Mouse (Mus musculus) midbrain, postnatal 0 days (tissue): Measurements from ENCODE around the gene Prdm12. TPM values are rescaled to one million over a fixed set of nuclear protein-coding genes. Genes with fewer than 3 reads are reported as not detected.

Experiments
- ATAC-seq: fragments of 200-750 bp; cut with Nextera tagmentation; 2 replicates; pipeline ENCODE4 v1.8.0; 2017; ENCODE audit warnings: moderate number of reproducible peaks, mild to moderate bottlenecking, moderate TSS enrichment, moderate library complexity; ENCODE audit not compliant: low FRiP score
- DNase-seq: peaks from one replicate; pipeline ENCODE4 v3.0.0-alpha.2; 2015; ENCODE audit warnings: low spot score
- H3K27ac ChIP-seq: fragments of 300-500 bp; sonication (generic); 2 replicates; pipeline ENCODE4 v1.5.1; 2014; ENCODE audit warnings: low read depth, mild to moderate bottlenecking, low read length, mixed read lengths
- H3K27me3 ChIP-seq: fragments of 300-500 bp; sonication (generic); 2 replicates; pipeline ENCODE4 v1.6.1; 2014; ENCODE audit warnings: low read length, control low read depth, mixed read lengths; ENCODE audit not compliant: insufficient read depth
- H3K36me3 ChIP-seq: fragments of 300-500 bp; sonication (generic); 2 replicates; pipeline ENCODE4 v1.6.1; 2014; ENCODE audit warnings: low read length, control low read depth, mixed read lengths; ENCODE audit not compliant: insufficient read depth
- H3K4me1 ChIP-seq: fragments of 300-500 bp; sonication (generic); 2 replicates; pipeline ENCODE4 v1.6.1; 2014; ENCODE audit warnings: mild to moderate bottlenecking, control low read depth, antibody characterized with exemption, low read length, mixed read lengths; ENCODE audit not compliant: insufficient read depth
- H3K4me2 ChIP-seq: fragments of 300-500 bp; sonication (generic); 2 replicates; pipeline ENCODE4 v1.6.1; 2014; ENCODE audit warnings: low read depth, mild to moderate bottlenecking, low read length, mixed read lengths; ENCODE audit not compliant: poor library complexity, severe bottlenecking
- H3K4me3 ChIP-seq: fragments of 300-500 bp; sonication (generic); 2 replicates; pipeline ENCODE4 v1.5.1; 2014; ENCODE audit warnings: low read depth, mild to moderate bottlenecking, low read length, moderate library complexity
- H3K9ac ChIP-seq: fragments of 300-500 bp; sonication (generic); replicated peaks from 2 replicates; pipeline ENCODE4 v1.6.1; 2014; ENCODE audit warnings: mild to moderate bottlenecking, low read length, moderate library complexity, mixed read lengths; ENCODE audit not compliant: poor library complexity, severe bottlenecking
- H3K9me3 ChIP-seq: fragments of 300-500 bp; sonication (generic); 2 replicates; pipeline ENCODE4 v1.6.1; 2016; ENCODE audit warnings: low read length, control low read depth
- CTCF ChIP-seq: IDR thresholded peaks from 2 replicates; pipeline ENCODE4 v1.5.1; 2016; ENCODE audit warnings: antibody characterized with exemption, mild to moderate bottlenecking
- WGBS: fragments of 180-500 bp; shearing (Covaris S2); extraction: QIAGEN DNeasy Blood & Tissue Kit; methylation state at CpG from one replicate; pipeline ENCODE4 v1.1.7; 2014; 5-methylcytosine and 5-hydroxymethylcytosine counted together
- polyA plus RNA-seq: library from polyadenylated mRNA; unstranded; fragments of >200 nt; fragmentation: Nextera tagmentation; extraction: Ambion mirVana; gene quantifications from 2 replicates; pipeline ENCODE4 v1.2.1, GENCODE M21; 2015
- total RNA-seq: library from RNA; depleted of rRNA; stranded (reverse); fragments of >200 nt; gene quantifications from 2 replicates; pipeline ENCODE4 v1.2.3, GENCODE M21; 2014

Gene Prdm12
- total and polyA plus RNA-seq, 2 experiments from 2014 or later: 0.99 to 2.4 TPM

GRCm38 (mm10) chr2:31640609-31641507 is 1.0 kb downstream of the Prdm12 start:
- no peak for ATAC-seq
- DNase-seq: peak; percentile 31
- H3K4me3 ChIP-seq: peak overlapping the region; percentile 7; the same call in 1 of the 2 replicates
- peak overlapping the region; percentile 24; the same call in 1 of the 2 replicates for H3K4me2 ChIP-seq
- no peak for TF ChIP-seq CTCF
- no peak overlapping the region for H3K9ac ChIP-seq
- H3K27ac ChIP-seq: no peak overlapping the region
- 1% methylated on average over 48 of the region's 48 CpGs for WGBS
- H3K4me1 ChIP-seq: peaks cover 16% of the 10 kb centered on the region
- H3K27me3 ChIP-seq: peaks cover 73% of the 10 kb centered on the region
- H3K36me3 ChIP-seq: no peaks in the 10 kb centered on the region
- no peaks in the 10 kb centered on the region for H3K9me3 ChIP-seq

GRCm38 (mm10) chr2:31641508-31641830 is 1.6 kb downstream of the Prdm12 start:
- no peaks in the 10 kb centered on the region for H3K36me3 ChIP-seq
- no peaks in the 10 kb centered on the region for H3K9me3 ChIP-seq
- DNase-seq (no peak), ATAC-seq (no peak)
- H3K27ac ChIP-seq: no peak overlapping the region
- 0 out of 2 replicates have a peak overlapping the region, but pooled peaks have one; percentile 24 for H3K4me2 ChIP-seq
- WGBS: under 1% methylated on average over 11 of the region's 11 CpGs
- H3K4me1 ChIP-seq: peaks cover 10% of the 10 kb centered on the region; the same call in 1 of the 2 replicates
- TF ChIP-seq CTCF: no peak
- H3K27me3 ChIP-seq: peaks cover 75% of the 10 kb centered on the region
- no peak overlapping the region for H3K4me3 ChIP-seq
- H3K9ac ChIP-seq: no peak overlapping the region

- DNase-seq (no peak), ATAC-seq (no peak)
- Histone ChIP-seq H3K9me3 (no peaks in the 10 kb centered on the region), H3K4me2 (no peak overlapping the region), H3K27ac (no peak overlapping the region), H3K9ac (no peak overlapping the region), H3K27me3 (peaks cover 77% of the 10 kb centered on the region), H3K36me3 (no peaks in the 10 kb centered on the region), H3K4me3 (no peak overlapping the region), H3K4me1 (peaks cover 7% of the 10 kb centered on the region; the same call in 1 of the 2 replicates)
- WGBS: 3% methylated on average over 18 of the region's 18 CpGs
- TF ChIP-seq CTCF: no peak
Observed at GRCm38 (mm10) chr2:31641929-31642328, 2.1 kb downstream of the Prdm12 start.

GRCm38 (mm10) chr2:31653971-31654853 is 14.4 kb downstream of the Prdm12 start:
- peak; percentile 87 for ATAC-seq
- H3K36me3 ChIP-seq: no peaks in the 10 kb centered on the region
- H3K4me2 ChIP-seq: peak overlapping the region; percentile 65
- DNase-seq: peak; percentile 76
- peaks cover 49% of the 10 kb centered on the region for H3K27me3 ChIP-seq
- no peak for TF ChIP-seq CTCF
- no peaks in the 10 kb centered on the region for H3K9me3 ChIP-seq
- H3K9ac ChIP-seq: peak overlapping the region; percentile 58
- H3K27ac ChIP-seq: 0 out of 2 replicates have a peak overlapping the region, but pooled peaks have one; percentile 12
- 1% methylated on average over 90 of the region's 109 CpGs for WGBS
- peak overlapping the region; percentile 56 for H3K4me3 ChIP-seq
- H3K4me1 ChIP-seq: no peaks in the 10 kb centered on the region

- peak overlapping the region; percentile 65 for H3K4me2 ChIP-seq
- H3K9me3 ChIP-seq: no peaks in the 10 kb centered on the region
- peak overlapping the region; percentile 58 for H3K9ac ChIP-seq
- H3K4me1 ChIP-seq: no peaks in the 10 kb centered on the region
- no peak overlapping the region for H3K27ac ChIP-seq
- TF ChIP-seq CTCF: peak; percentile 80
- H3K36me3 ChIP-seq: no peaks in the 10 kb centered on the region
- ATAC-seq (no peak), DNase-seq (peak; percentile 69)
- peak overlapping the region; percentile 56 for H3K4me3 ChIP-seq
- H3K27me3 ChIP-seq: peaks cover 41% of the 10 kb centered on the region
- 8% methylated on average over 22 of the region's 22 CpGs for WGBS
Observed at GRCm38 (mm10) chr2:31654854-31655559, 15.2 kb downstream of the Prdm12 start.
